Mouse (Mus musculus): ENCODE results near the gene Peli2.

Gene Peli2

GRCm38 (mm10) chr14:48153865-48154511, 33.4 kb downstream of the Peli2 start:
- no peak for DNase-seq

- DNase-seq, result no peak
These were observed 34.0 kb downstream of the Peli2 start for GRCm38 (mm10) chr14:48154641-48155040.

DNA sequence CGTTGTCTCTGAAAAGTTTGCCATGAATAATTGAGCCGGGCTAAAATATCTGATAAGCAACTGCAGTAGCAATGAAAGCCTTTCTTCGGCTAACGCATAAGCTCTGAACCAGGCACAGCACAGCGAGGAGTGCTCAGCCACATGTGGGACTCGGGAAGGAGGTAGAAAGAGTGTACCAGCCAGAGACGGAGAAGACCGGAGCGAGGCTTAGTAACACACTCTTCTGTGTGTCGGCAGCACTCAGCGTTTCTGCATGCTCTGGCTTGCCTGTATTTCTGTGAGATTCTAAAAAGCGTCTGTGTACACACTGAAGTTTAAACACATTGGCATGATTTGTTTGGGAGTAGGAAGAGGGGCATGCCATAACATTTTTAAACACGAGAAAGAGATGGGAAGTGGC, 34.5 kb downstream of the Peli2 start:
- DNase-seq, result no peak

- no peak for DNase-seq
These were observed 36.5 kb downstream of the Peli2 start for GRCm38 (mm10) chr14:48157085-48157484.

DNA sequence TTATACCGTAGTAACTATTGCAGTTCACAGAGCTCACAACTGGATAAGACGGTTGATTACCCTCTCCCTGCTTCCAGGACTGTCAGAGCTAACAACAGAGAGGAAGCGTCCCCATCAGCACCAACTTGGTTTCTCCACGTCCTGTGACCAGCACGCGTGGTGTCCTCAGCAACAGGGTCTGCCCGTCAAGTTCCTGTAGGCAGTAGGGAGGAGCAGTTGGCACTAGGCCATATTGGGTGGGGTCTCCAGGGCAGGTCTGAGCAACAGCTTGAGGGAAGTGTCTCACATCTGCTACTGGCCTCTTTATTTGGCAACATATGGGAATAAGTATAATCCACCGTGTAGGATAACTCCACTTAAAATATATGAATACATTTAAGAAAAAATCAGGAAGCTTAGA, 37.2 kb downstream of the Peli2 start:
- DNase-seq, result no peak

- DNase-seq, result no peak
These were observed 38.8 kb downstream of the Peli2 start for GRCm38 (mm10) chr14:48159401-48159800.

DNA sequence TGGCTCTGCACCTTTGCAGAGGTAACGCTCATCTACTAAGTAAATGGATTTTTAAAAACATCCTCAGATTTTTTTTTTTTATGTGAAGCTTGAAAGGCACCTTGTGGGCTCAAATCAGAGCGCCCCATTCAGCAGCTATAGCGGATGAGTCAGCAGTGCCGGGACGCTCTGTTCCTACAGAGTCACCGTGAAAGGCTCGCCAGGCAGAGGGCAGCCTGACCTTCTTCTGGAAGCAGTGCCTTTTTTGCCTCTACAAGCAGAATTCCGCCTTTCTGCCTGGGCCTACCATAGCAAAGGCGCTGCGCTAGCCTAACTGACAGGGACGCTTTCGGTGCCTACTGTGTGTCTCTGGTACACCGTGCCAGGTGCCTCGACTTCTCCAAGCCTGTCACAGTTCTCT, 41.8 kb downstream of the Peli2 start:
- DNase-seq, result no peak

- no peak for DNase-seq
These were observed 44.3 kb downstream of the Peli2 start for GRCm38 (mm10) chr14:48164917-48165316.

DNA sequence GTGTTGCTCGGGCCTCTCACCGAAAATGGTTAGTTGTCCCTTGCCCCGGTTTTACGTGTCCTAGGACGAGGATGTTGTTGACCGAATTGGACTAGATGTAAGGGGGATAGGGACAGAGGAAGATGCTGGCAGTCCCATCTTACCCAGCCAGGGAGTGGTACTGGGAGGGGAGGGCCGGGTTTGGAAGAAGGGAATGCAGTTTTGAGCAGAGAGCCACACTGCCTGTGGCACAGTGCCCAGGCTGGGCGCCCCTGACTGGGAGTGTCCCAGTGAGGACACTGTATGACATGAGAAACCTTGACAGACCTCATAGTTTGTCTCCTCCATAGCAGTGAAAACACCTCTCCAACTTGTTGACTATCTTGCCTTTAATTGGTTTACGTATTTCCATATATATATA, 45.8 kb downstream of the Peli2 start:
- DNase-seq, result no peak

DNA sequence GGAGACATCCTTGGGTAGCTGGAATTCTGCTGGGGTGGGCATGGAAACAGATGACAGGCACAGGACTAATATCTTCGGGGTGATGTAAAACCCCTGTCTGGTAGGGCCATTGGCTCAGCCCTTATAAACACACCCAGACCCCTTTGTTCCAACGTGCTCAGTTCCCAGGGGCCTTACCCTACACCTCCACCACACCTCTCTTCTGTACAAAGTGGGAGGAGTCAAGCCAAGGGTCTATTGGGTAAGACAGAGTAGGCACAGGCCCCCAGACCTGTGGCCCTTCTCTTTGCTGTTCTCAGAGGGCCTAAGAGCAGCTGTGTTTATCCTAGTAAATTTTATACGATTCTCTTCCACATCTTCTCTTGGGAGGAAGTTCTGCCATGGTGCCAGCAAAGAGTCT, 46.4 kb downstream of the Peli2 start:
- DNase-seq, result no peak

- no peak for DNase-seq
These were observed 47.5 kb downstream of the Peli2 start for GRCm38 (mm10) chr14:48168116-48168515.

DNA sequence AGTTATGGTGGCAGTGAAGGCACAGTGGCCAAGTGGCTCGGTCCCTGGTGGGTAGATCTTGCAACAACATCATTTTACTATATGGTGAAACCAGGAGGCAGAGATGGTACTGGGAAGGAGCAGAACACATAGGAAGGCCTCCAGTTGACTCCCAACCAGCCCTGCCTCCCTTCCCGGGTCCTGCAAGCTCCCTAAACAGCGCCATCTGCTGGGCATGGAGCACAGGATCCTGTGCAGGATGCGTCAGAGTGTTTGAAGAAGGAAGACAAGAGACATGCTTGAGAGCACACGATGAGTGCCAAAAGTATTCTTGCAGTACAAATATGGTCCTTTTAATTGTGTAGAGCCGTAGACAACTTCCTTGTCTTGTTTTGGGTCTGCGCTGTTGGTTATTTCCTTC, 49.3 kb downstream of the Peli2 start:
- DNase-seq, result no peak

DNA sequence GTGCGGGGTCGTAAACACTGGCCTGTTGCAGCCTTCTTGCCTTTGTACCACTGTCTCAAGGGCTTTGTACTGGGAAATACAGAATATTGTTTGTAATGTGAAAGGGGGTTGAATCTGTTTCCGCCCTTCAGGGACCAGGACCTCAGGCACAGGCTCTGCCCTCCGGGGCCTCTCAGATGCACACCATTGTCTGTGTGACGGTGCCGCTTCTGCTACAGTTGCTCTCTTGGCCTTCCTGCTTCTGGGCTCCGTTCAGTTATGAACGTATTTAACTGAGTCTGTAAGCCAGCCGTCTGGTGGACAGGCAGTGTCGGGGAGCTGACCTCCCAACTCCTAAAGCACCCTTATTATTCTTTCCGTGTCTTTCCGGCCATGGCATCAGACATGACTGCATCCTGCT, 50.6 kb downstream of the Peli2 start:
- DNase-seq, result no peak

GRCm38 (mm10) chr14:48172026-48172425, 51.4 kb downstream of the Peli2 start:
- no peak for DNase-seq

GRCm38 (mm10) chr14:48172876-48173275, 52.3 kb downstream of the Peli2 start:
- no peak for DNase-seq

GRCm38 (mm10) chr14:48173840-48174239, 53.2 kb downstream of the Peli2 start:
- no peak for DNase-seq

- DNase-seq, result no peak
These were observed 53.7 kb downstream of the Peli2 start for GRCm38 (mm10) chr14:48174356-48174755.

- DNase-seq, result no peak
These were observed 54.5 kb downstream of the Peli2 start for GRCm38 (mm10) chr14:48175115-48175514.

DNA sequence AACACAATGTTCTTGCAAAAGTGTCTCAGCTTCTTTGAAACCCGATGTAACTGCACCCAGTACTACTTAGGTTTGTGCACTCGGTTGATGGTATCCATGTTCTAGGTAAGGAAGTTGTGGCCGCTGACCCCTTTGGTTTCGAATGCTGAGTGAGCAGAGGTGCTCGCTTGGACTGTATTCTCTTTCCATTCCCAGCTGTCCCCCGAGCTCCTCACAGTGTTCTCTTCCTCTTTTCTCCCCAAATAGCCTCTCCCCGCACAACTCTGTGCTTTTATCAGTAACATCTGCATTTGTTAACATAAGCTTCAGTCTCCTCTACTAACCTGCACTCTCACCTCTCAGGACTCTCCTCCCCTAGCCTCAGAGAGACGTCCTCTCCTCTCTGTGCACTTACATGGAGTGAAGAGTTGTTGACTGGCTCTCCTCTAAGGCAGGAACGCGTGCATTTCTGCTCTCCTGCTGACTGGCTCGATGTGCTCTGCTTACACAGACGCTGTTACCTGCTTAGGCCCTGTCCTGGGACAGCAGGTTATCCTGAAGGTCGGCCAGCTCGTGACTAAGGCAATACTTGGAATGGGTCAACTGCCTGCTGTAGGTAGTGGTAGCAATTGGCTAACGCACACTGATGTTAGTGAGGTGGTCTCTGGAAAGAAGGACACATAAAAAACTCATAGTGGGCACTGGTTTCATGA, 57.8 kb downstream of the Peli2 start:
- DNase-seq, result no peak

- no peak for DNase-seq
These were observed 58.4 kb downstream of the Peli2 start for GRCm38 (mm10) chr14:48179021-48179420.

GRCm38 (mm10) chr14:48186302-48186701, 65.7 kb downstream of the Peli2 start:
- no peak for DNase-seq

DNA sequence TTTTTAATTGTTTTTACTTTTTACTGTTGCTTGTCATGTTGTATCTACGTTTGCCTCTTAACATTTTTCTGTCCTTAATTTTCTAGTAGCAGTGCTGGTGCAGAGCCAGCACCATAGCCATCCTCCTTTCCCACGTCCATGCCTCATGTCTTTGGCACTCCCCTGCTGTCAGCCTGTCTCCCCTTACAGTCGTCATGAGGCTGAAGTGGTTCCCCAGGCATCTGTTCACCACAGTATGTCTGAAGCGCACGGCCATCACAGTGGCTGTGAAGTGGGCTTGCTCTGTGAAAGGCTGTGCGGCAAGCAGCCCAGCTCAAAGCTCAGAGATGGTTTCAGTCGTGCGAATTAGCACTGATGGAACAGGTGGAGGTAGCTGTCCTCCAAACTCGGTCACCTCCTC, 66.5 kb downstream of the Peli2 start:
- DNase-seq, result no peak

- no peak for DNase-seq
These were observed 68.7 kb downstream of the Peli2 start for GRCm38 (mm10) chr14:48189330-48189729.

- DNase-seq, result no peak
These were observed 70.3 kb downstream of the Peli2 start for GRCm38 (mm10) chr14:48190946-48191345.

- DNase-seq, result no peak
These were observed 71.3 kb downstream of the Peli2 start for GRCm38 (mm10) chr14:48191925-48192324.
